Mouse (Mus musculus) testis, postnatal 10 days (tissue): ENCODE data around the gene Zfp750.

Source experiments
- DNase-seq: peaks from one replicate; pipeline ENCODE4 v3.0.0; 2021; ENCODE audit warnings: low spot score

Zfp750 gene

DNA sequence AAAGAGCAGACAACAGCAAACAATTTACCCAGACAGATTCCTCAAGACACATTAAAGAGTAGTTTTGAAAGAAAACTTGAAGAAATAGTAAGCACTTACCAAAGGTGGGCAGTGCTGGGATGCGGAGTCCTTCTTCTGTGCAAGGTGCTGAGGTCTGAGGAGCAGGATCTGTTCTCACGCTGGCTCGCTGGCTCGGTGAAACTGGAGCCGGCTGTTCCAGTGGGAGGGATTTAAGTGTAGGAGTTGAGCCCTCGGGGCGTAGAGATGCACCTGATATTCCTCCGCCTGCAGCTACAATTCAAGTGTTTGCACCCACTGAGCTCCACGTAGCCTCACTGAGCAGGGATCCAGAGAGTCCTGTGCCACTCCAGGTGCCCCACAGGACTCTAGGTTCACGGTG is at the start of gene Zfp750:
Gene Zfp750, minus strand, starts transcription at position 203 of the 400 bp plus-strand sequence.
- DNase-seq: no peak

DNA sequence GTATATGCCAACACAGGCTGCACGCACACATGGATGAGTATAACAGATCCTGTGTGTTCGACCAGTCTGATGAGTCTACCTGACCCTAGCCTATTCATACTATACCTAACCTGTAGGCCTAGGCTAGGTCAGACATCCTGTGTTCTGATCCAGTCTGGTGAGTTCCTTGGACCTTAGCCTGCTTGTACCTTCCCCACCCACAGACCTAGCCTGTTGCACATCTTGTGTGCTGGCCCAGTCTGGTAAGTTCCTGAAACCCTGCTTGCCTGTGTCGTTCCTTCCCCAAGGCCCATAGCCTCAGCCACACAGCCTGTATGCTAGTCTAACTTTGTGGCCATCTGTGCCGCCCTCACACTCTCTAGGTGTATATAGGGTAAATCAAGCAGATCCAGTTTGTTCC is 45.1 kb upstream of the Zfp750 start:
- no peak for DNase-seq

DNA sequence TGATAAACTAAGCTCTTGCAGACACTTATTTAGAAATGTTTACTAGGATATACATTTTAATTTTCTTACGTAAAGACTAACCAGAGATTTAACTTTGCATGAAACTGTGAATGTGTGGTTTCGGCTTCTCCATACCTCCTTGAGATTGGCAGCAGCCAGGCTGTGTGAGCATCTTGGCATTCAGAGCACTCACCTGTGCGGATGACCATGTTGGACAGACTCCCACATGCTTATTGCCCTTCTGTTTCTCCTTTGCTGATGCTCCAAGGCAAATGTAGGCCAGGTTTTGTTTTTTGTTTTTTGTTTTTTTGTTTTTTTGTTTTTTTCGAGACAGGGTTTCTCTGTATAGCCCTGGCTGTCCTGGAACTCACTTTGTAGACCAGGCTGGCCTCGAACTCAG is 44.2 kb upstream of the Zfp750 start:
- no peak for DNase-seq

DNA sequence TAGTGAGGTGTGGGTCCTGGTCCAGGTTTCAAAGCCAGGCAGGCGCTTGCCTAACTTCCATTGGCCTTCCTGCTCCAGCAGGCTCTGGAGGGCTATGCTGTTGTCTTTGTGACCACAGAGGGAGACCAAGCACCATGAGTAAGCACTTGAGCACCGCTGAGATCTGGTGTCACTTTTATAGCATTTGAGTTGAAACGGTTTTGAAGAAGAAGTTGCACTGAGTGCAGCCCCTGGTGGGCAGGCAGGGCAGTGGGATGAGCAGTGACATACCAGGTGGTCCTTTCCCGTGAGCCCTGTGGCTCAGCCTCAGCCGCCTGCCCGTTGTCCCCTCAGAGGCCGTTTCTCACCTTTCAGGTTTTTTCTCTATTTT is 41.1 kb upstream of the Zfp750 start:
- DNase-seq: no peak

DNA sequence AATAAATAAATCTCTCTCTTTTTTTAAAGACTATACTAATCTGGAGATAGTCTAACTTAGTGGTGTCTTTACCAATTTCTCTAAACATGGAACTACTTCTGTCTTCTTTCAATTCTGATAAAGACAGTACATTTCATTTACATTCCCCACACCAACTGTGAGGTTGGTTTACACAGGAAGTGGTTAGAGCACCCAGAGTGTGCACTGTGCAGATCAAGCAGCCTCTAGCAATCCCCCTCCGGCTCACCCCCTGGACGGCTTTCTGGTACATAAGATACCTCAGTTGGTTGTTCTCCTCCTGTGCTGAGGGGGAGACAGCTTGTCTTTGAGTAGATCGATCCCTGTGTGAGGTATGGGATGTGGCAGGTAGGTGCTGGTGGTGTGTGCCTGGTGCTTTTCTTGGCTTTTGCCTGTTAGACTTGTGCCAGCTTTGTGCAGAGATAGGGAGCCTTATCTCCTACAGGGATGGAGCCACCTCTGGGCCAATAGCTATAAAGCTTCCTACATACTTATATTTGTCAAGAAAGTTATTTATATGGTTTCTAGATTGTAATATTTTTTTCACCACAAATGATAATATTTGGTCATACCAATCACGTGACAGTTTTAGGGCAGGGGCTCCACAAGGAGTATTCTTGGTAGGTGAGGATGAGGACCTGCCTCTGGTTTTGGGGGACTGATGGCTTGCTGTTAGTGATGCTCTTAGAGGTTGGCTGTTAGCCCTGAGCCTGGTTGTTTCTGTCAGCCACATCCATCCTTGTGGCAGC is 40.6 kb upstream of the Zfp750 start:
- DNase-seq: no peak

DNA sequence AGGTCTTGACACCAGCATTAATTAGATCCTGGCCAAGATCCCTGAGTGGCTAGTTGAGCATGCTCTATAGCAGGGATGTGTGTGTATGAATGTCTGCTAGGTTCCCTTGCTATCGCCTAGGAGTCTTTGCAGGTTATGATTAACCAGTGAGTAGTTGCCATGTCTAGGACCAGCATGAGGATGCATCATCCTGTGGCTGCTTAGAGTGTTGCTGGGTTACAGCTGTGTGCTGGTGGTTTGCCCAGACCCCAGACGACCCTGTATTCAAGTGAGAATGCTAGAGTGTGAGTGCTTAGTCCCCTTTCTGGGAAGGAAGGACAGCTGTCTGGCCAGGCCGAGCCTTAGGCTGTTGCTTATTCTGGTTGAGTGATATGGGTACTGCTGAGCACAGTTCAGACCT is 39.4 kb upstream of the Zfp750 start:
- no peak for DNase-seq

DNA sequence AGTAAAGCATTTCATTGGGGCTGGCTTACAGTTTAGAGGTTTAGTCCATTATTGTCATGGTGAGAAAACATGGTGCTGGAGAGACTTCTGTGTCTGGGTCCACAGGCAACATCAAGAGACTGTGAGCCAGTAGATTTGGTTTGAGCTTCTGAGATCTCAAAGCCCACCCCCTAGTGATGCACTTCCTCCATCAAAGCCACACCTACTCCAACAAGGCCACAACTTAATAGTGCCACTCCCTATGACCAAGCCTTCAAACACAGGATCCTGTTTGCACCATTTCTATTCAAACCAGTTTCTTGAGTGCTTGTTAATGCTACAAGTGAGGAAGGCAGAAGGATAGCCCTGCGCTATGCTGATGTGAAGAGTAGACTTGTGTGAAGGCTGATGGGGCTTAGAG is 38.8 kb upstream of the Zfp750 start:
- DNase-seq: no peak

DNA sequence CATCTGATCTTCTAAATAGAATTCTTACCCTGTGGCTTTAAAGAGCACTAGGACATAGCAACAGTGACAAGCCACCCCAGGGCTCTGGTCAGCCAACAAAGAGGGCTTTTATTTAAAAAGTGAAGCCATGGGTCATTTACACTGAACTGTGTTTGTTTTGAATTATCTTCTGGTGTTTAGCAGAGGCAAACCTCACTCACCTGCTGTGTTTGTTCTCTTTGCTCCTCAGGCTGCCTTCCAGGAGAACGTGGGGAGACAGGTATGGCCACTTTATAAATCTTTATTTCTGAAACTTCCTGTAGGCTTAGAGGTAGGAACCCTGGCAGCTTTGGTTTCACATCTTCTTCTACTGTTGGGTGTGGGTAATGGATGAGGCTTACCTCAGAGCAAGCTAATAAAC is 37.6 kb upstream of the Zfp750 start:
- DNase-seq: no peak

DNA sequence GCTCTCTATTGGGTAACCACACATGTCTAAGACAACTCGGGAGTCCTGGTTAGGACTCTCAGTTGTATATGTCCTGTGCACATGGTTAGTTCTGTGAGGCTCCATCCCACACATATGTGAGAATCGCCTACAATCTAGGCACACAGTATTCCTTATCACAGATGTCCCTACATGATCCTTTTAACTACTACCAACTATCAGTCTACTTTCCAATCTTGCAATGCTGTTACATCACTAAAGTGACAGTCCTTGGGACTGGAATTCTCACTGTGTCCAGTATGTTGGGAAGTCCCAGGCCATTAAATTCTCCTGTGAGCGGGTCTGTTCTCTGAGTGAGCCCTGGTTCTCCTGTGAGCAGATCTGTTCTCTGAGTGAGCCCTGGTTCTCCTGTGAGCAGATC is 34.3 kb upstream of the Zfp750 start:
- DNase-seq: no peak

DNA sequence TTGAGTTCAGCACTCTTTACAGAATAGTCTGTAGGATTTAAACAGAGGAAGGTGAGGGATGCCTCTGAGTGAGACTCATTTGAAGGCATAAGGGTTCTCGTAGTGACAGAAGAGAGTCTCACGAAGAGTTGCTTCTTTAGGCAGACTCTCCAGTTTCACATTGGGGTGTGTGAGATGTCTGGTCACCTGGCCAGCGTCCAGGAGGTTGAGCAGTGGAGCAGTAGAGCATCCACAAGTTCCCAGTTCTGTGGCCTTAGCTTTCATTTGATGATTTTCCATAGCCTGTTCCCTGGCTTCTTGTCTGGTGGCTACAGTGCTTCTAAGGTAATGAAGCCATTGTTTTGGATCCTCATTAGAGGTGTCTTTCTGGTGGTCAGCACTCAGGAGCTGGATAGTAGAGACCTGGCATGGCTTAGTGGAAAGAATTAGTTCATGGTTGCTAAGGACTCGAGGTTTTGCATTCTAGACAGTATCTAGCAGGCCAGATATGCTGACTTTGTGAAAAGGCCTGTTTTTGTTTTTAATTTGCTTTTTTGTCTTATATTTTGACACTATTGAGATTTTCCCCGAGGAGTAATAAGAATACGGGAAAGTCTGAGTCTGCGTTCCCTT is 33.8 kb upstream of the Zfp750 start:
- no peak for DNase-seq

DNA sequence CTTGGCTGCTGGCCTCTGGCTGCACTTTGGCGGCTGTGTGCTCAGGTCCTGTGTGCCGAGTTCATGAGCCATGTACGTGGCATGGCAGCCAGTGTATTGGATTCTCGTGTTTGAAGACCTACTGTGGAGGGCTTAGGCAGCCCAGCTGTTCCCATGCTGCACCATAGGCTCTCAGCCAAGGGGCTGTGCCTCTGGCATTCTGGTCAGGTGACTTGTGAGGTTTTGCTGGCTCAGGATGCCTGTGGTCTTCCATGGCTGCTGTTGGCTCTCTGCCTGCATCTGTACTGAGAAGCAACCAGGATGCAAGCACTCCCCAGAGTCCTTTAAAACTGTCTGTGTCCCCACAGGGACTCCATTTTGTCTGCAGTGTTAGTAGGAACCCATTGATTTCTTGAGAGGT is 33.0 kb upstream of the Zfp750 start:
- DNase-seq: no peak

DNA sequence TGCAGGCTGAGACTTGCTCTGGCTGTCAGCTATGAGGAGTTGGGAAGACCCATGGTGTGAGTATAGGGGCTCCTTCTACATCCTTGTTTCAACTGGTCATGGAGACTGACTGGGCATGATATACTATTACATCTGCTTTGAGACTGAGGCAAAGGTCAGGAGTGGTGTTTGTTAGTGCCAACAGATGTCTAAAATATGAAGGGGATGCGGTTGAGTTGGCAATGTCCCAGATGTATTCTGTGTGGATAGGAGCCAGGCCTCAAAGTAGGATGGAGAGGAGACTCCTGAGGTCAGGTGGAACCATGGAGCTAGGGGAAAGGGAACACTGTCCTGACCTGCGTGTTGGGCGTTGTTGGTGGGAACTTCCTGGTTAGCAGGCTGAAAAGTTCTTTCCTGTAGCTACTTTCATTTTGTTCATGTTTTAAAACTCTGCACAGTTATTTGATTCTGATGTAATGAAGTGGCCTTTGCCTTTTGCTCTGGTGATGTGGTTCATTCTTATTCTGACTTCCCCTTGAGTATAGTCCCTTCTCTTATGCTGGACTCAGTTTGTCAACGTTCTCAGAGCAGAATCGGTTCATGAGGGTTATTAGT is 32.2 kb upstream of the Zfp750 start:
- no peak for DNase-seq

DNA sequence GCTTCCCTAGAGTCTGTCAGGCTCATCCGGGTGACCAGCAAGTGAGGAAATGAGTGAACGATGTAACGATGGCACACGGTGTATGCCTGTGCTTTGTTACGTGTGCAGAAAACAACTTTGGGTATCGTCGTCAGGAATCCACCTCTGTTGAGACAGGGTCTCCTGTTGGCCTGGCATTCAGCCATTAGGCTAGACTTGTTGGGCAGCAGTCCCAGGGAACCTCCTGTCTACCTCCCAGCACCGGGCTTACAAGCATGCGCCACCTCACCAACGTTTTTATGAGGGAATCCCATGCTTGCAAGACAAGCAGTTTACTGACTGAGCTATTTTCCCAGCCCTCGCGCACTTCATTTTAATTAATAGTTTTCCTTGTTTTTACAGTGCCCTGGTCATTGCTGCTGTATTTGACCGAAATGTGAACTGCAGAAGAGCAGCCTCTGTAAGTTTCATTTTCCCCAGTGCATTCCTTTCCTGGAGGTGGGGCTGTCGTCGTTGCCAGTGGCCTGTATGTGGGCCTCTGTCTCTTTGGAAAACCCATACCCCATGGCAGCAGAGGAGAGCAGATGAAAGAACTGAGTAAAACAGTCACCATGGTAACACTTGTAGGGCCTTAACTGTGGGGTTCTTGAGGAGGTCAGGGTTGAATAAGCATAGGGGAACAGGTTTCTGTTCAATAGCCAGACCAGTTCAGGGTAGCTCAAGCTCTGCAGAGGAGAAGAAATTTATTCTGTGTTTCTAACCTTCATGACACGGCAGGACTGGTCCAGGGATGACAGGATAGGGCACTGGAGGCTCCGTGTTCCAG is 30.9 kb upstream of the Zfp750 start:
- no peak for DNase-seq

DNA sequence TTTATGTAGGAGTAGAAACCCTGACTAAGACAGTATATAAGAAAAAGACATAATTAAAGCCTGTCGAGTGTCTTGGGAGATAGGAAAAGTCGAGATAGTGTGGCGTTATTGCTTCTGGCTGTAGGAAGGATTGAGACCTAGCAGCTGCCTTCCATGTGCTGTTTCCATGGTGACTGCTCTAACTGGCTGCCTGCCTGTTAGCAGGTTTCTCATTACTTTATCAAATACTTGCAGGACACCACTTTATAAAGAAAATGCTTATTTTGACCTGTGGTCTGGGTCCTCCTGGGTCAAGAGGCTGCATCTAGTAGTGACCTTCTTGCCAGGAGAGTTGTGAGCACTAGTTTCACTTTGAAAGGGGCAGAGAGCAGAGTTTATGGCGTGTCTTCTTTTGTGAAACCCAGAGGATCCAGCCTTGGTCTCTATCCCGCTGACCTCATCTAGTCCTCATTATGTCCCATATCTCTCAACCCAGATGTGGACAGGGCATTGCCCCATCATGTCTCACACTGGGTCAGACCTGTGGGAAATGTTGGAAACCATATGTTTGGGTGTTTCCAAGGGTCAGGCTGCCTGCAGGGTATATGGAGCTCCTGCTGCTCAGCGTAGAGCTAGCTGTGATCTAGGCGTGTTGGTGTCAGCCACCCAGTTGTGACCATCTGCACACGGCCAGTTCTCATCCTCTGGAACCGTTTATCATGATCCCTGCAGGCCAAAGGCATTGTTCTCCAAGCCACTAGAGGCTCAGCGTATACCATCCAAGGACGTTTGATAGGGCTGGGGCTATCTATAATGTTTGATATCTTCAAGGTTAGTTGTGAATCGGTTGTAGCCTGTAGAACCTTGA is 30.1 kb upstream of the Zfp750 start:
- no peak for DNase-seq

DNA sequence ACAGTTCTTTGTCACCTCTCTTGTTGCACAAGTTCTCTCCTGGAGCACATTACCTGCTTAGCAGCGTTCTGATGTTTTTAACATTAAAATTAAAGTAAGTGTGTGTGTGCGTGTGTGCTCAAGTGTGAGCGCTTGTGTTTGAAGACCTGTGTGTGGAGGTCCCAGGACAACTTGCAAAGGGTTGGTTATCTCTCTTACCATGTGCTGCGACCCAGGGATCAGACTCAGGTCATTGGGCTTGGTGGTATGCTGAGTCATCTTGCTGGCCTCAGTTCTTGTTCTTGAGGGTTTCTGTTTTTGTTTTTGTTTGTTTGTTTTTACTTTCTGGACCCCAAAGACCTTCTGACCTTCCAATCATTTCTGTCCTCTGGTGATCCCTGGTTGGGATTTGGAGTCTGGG is 28.8 kb upstream of the Zfp750 start:
- DNase-seq: no peak

DNA sequence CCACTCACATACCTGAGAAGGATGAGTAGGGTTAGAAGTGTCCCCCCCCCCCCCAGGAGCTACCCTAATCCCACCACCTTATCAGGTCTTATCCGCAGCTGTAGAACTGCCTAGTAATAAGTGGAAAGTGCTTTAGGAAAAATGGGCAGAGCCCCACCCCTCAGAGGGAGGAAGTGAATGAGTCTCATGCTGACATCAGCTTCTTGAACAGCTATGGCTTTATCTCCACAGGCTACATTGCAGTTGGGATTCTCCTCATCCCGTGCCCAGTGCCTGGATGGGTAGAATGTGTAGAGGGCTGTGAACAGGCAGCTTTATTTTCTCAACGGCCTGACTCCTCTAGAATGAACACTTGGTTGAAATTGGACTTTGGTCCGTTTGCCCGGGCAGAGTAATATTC is 28.1 kb upstream of the Zfp750 start:
- DNase-seq: no peak

DNA sequence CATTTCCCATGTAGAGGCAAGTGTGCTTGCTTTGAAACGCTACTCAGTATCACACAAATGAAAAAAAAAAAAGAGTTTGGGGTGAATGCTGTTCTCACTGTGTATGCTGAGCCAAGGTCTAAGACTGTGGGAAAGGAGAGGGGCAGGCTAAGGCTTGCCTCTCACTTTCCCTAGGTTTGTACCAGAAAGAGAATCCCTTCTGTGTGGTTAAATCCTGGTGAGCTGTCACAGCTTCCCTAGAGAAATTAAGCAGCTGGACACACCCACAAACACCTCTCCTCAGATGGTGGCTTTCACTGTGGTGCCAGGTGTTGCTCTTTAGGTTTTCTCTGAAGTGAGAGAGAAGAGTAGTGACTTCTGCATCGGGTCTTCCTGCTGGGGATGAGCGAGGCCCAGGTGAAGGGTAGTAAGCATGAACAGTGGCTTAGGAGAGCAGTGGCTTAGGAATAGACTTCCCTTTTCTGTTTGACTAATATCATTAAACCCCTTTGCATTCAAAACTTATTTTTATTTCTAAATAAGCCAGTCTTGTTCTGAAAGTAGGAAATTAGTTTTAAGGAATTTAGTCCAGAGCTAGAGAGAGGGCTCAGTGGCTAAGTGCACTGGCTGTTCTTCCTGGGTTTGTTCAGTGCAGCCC is 26.4 kb upstream of the Zfp750 start:
- no peak for DNase-seq

DNA sequence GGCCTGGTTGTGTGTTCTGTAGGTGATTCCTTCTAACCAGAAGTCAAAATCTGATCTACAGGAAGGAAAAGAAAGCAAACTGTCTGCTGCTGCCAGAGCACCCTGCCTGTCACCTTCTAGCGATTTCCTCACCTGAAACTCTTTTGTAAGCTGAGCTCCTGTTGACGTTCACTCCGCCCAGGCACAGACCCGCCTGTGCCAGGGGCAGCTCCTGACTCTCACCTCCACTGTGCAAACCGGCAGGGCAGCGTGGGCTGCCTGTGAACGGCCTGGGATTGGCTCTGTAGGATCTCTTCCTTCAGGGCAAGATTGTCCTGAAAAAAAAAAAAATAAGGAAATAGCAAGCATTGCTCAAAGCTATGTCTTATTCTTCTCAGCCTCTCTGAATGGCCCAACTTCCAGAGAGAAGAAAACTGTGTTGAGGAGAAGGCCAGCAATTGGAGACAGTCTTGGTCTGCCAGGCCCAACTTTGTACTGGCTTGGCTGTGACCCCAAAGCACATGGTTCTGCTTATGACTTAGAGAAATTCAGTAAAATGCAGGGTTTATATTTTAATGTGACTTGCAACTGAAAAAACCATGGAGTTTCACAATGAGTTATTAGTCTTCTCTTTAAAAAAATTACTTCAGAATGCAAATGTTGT is 25.7 kb upstream of the Zfp750 start:
- no peak for DNase-seq

DNA sequence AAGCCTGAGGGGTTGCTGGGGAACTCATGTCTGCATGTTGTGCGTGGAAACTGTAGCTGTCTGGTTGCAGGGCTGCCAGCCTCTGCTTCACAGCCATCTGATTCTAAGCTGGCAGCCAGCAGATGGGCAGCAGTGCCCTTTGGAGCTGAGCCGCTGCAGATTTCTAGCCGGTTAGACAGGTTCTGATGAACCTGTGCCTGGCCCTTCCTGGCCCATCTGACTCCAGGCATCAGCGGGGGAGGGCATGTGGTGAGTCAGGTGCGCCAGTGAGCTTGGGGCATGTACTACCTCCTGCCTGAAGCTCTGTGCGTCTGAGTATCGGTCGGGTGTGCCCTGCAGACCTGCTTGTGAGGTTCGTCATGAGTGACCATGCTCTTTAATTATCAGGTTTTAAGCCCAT is 24.8 kb upstream of the Zfp750 start:
- no peak for DNase-seq

DNA sequence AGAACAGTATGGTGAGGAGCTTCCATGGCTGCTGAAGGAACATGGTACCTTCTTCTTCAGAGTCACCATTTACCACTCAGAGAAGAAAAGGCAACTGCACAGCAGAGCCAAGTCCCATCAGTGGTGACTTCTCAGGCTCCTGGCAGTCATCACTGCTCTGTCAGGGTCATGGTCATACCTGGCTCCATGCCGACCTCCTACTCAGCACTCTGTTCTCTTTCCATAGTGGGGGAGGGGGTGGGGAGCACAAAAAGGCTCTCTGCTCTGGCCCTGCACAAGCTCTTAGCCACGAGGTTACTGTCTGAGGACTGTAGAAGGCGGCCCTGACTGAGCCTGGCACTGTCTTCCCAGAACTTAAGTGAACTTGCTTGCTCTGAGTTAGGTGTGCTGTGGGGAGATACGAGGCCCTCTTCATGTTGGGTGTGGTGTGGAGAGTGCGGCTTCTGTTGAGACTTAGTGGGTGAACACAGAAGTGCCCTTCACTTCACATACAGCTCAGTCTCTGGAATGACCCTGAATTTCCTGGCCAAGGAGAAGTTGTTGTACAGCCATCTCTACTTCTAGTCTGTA is 24.2 kb upstream of the Zfp750 start:
- DNase-seq: peak; percentile 67

DNA sequence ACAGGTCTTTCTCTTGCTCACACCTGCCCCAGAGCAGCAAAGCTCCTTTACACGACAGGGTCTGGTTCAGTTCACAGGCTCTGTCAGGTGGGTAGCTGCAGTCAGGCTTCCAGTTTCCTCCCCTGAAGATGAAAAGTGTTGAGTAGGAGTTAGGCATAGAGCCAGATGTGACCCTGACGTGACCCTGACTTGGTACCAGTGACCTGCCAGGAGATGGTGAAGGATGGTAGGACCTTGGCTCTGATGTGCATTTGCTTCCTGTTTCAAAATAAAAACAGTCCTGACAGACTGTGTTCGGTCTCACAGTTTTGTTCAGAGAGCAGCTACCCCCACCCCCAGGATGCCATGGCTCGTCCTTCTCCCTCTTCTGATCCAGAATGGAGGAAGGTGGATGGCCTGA is 23.3 kb upstream of the Zfp750 start:
- DNase-seq: no peak
